Mouse (Mus musculus): ENCODE measurements around the gene Piwil4.

Piwil4 gene

GRCm38 (mm10) chr9:14740151-14740924 is at the start of gene Piwil4:
Gene Piwil4 (minus strand): TSS chr9:14740733.
- in situ Hi-C loops (cut with MboI, MseI): no loop called here

- in situ Hi-C loops (cut with MboI, MseI): loop anchor here (10.0 kb wide), 1 partner anchor 227 kb away; no protein-coding TSS in a partner anchor
These were observed 46.8 kb upstream of the Piwil4 start for GRCm38 (mm10) chr9:14787356-14787755.

- in situ Hi-C loops (cut with MboI, MseI): loop anchor here (10.0 kb wide), 1 partner anchor 230 kb away; no protein-coding TSS in a partner anchor
These were observed 43.8 kb upstream of the Piwil4 start, which contains the start of the genes Mre11a and Ankrd49 for GRCm38 (mm10) chr9:14784039-14785002. Gene Mre11a (plus strand): TSS chr9:14784654. Gene Ankrd49 (minus strand): TSS chr9:14784856.

GRCm38 (mm10) chr9:14778341-14778740 is 37.8 kb upstream of the Piwil4 start:
- in situ Hi-C loops (cut with MboI, MseI): no loop called here

GRCm38 (mm10) chr9:14773813-14774212 is 33.3 kb upstream of the Piwil4 start:
- in situ Hi-C loops (cut with MboI, MseI): no loop called here

- in situ Hi-C loops (cut with MboI, MseI): no loop called here
These were observed 31.5 kb upstream of the Piwil4 start for GRCm38 (mm10) chr9:14772074-14772473.

- in situ Hi-C loops (cut with MboI, MseI): no loop called here
These were observed 30.4 kb upstream of the Piwil4 start, which contains the start of gene 1700012B09Rik for GRCm38 (mm10) chr9:14770803-14771471. Gene 1700012B09Rik (minus strand): TSS chr9:14771030.

GRCm38 (mm10) chr9:14769811-14770210 is 29.3 kb upstream of the Piwil4 start:
- in situ Hi-C loops (cut with MboI, MseI): no loop called here

GRCm38 (mm10) chr9:14764765-14765164 is 24.2 kb upstream of the Piwil4 start:
- in situ Hi-C loops (cut with MboI, MseI): no loop called here

GRCm38 (mm10) chr9:14759261-14759660 is 18.7 kb upstream of the Piwil4 start:
- in situ Hi-C loops (cut with MboI, MseI): no loop called here

- in situ Hi-C loops (cut with MboI, MseI): no loop called here
These were observed 18.1 kb upstream of the Piwil4 start for GRCm38 (mm10) chr9:14758590-14758989.

- in situ Hi-C loops (cut with MboI, MseI): no loop called here
These were observed 13.9 kb upstream of the Piwil4 start for GRCm38 (mm10) chr9:14754469-14754868.

GRCm38 (mm10) chr9:14753947-14754346 is 13.4 kb upstream of the Piwil4 start:
- in situ Hi-C loops (cut with MboI, MseI): no loop called here

- in situ Hi-C loops (cut with MboI, MseI): no loop called here
These were observed 11.5 kb upstream of the Piwil4 start, which contains the start of gene Fut4 for GRCm38 (mm10) chr9:14752001-14752522. Gene Fut4 (minus strand): TSS chr9:14752393.

- in situ Hi-C loops (cut with MboI, MseI): no loop called here
These were observed 11.0 kb upstream of the Piwil4 start for GRCm38 (mm10) chr9:14751503-14752000.

GRCm38 (mm10) chr9:14750901-14751502 is 10.5 kb upstream of the Piwil4 start:
- in situ Hi-C loops (cut with MboI, MseI): no loop called here

GRCm38 (mm10) chr9:14739498-14740150 is 909 bp downstream of the Piwil4 start:
- in situ Hi-C loops (cut with MboI, MseI): no loop called here

GRCm38 (mm10) chr9:14730941-14731541 is 9.5 kb downstream of the Piwil4 start:
- in situ Hi-C loops (cut with MboI, MseI): no loop called here

- in situ Hi-C loops (cut with MboI, MseI): no loop called here
These were observed 12.2 kb downstream of the Piwil4 start for GRCm38 (mm10) chr9:14728365-14728764.

GRCm38 (mm10) chr9:14726629-14727028 is 13.9 kb downstream of the Piwil4 start:
- in situ Hi-C loops (cut with MboI, MseI): no loop called here

All from T-helper 2 cell (primary cell).